Mouse (Mus musculus) monocyte, adult 59 days (primary cell): ENCODE data around the gene Zfhx2. TPM values are rescaled to one million over a fixed set of nuclear protein-coding genes. Genes with fewer than 3 reads are reported as not detected.

Experiments used
- total RNA-seq, 2 experiments: library from RNA; stranded (reverse); gene quantifications; one replicate each; pipeline ENCODE4 v1.2.4; 2023

Zfhx2 gene
- 1 to 10 TPM; 6.7 to 8.1 TPM for total RNA-seq

GRCm38 (mm10) chr14:55092011-55092577 is at the start of gene Zfhx2:
Gene Zfhx2, minus strand, starts transcription at chr14:55092324.

DNA sequence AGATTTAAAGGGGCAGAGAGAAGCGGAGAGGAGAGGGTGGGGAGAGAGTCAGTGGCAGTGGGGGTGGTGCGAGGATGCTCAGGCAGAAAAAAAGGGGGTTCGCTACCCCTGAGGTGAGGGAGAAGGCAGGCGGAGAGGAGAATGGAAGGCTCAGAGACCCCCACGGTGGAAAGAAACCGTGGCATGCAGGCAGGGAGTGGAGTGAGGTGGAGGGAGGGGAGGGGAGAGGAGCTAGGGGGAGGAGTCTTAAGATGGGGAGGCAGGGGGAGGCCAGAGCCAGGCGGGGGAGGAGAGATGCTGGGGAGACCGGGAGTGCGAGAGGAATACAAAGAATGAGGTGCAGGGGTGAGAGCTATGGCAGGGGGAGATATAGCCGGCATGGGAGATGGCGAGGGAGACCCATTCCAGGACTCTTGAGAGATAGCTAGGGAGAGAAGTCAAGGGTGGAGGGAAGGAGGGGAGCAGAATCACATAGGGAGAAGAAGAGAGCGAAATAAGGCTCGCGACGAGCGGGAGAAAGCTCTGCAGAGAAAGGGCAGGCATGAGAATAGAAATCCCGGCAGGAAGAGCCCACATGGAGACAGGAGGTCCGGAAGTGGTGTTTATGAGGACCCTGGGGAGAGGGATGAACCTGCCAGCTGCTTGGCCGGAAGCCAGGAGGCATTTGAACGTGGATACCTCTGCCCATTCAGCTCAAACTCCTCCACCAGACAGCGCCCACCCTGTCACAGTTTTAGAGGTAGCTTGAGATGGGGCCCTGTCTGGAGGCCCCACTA is 24.5 kb upstream of the Zfhx2 start, which contains the start of gene Jph4:
TSS of gene Jph4 (minus strand) at position 511 of the 776 bp plus-strand sequence.

DNA sequence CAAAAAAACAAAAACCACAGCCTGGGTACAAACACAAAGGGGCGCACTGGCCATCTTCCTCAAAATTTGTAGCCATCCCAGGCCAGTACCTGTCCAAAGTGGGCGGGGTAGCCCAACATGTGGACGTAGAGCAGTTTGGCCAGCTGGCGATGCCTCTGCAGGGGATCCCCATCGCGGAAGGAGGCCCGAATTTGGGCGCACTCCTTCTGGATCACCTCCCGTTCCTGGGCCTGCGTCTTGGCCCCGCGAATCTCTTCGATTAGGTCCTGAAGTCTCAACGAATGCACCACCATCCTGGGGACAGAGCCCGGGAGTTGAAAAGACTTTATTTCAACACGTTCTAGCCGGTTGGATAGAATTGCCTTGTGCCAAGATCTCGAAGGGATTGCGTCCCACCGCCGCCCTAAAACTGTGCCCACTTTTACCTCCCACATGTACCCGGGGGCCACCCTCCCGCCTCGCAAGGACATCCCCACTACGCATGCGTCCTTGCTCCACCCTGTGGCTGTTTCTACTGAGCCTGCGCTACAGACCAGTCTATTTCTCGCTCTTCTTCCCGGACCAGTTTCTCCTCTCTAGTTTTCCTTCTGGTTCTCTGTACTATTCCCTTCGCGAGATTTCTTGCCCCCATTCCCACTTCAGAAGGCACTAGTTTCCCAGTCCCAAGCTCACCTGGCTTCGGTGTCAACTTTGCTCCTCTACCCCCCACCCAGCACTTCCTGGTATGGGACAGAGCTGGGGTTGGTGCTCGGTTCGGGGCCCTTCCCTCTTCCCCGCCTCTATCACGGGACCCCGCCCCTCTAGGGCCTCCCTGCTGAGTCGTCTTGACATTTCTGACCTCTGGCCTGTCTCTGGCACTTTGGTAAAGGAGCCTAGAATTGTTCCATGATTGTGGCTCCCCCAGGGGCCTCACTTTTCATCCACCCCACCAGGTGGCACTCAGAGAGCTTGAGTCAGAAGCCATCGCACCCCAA is 14.0 kb upstream of the Zfhx2 start, which contains the start of gene Ap1g2:
TSS of gene Ap1g2 (minus strand) at position 758 of the 974 bp plus-strand sequence.

DNA sequence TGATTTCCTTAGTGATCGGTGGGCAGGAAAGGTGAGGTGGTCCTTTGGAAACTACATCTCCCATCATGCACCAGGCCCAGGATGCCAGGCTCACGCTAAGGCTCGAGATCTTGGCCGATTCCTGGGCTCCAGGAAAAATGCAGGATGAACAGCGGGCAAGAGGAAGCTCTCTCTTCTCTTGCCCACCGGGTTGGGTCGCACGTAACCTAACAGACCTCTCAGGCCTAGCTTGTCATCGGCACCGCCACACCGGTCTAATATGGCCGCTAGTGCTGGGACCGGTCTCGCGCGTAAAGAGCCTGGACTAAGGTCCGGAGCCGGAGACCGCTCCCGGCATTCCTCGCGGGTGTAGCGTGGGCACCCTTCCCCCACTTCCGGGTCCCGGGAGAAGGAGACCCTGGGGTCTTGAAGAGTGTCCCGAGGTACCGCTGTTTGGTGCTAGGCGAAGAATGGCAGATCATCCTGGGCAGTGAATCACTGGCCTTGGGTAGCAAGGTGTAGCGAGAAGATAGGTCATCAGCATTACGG is 2.6 kb upstream of the Zfhx2 start, which contains the start of gene Thtpa:
TSS of gene Thtpa (plus strand) at position 81 of the 528 bp plus-strand sequence.

DNA sequence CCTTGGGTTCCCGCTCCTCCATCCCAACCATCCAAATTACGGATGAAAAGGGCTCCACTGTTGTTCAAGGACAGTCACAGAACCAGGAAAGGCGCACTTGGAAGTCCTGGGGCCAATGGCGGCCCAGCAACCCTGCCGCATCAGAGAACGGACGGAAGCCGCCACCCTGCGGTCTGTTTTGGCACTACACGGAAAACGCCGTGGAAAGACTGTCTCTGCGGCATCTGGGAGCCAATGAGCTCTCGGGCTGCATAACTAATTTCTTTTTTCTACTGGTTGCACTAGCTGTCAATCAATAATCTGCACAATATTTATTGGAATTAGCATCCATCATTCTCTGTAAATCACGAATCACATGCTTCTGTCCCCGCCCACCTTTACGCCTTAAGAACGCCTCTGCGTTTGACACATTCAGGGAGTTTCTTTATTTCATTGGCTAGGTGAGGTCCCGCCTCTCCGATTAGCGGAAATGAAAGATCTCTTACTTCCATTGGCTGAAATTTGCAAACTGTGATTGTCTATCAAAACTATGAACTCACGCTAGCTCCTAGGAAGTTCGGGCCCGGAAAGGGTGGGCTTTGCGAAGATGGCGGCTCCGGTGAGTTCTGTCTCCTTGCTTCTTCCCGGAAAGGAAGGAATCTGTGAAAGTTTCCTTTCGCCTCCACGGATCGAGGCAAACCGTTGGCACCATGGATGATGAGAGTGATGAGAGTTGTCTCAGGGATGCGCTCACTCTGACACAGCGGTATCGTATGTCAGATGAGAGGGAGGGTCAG is 76.9 kb downstream of the Zfhx2 start, which contains the start of gene Ngdn:
TSS of gene Ngdn (plus strand) at position 464 of the 776 bp plus-strand sequence.

Other genes starting within 250 kb of the Zfhx2 start
- 10 to 100 TPM in 1 of 2 experiments, 1 to 10 TPM in 1; 8.8 to 10.4 TPM for gene Homez, start 221.4 kb downstream of the Zfhx2 start, total RNA-seq
- 1 to 10 TPM; 4.9 to 7.5 TPM for gene Ppp1r3e, start 214.8 kb downstream of the Zfhx2 start, total RNA-seq
- 10 to 100 TPM; 10.5 to 18.6 TPM for gene Bcl2l2, start 208.9 kb downstream of the Zfhx2 start, total RNA-seq
- gene Gm20521, start 208.9 kb downstream of the Zfhx2 start, total RNA-seq: 1 to 10 TPM; 1.5 to 2.0 TPM
- gene Pabpn1, start 199.8 kb downstream of the Zfhx2 start, total RNA-seq: 100 to 1,000 TPM; 173 to 176 TPM
- 1 to 10 TPM; 5.2 to 7.3 TPM for gene Slc22a17, start 179.2 kb downstream of the Zfhx2 start, total RNA-seq
- not detected for gene Efs, start 166.2 kb downstream of the Zfhx2 start, total RNA-seq
- not detected for gene Il25, start 159.6 kb downstream of the Zfhx2 start, total RNA-seq
- gene Cmtm5, start 156.1 kb downstream of the Zfhx2 start, total RNA-seq: not detected
- not detected for gene Myh6, start 125.4 kb downstream of the Zfhx2 start, total RNA-seq
- not detected for gene Gm17428, start 115.4 kb downstream of the Zfhx2 start, total RNA-seq
- gene Myh7, start 97.7 kb downstream of the Zfhx2 start, total RNA-seq: not detected
- 10 to 100 TPM; 48.0 to 59.7 TPM for gene Ngdn, start 76.9 kb downstream of the Zfhx2 start, total RNA-seq
- 1 to 10 TPM; 5.2 to 5.7 TPM for gene Thtpa, start 2.5 kb upstream of the Zfhx2 start, total RNA-seq
- 10 to 100 TPM; 72.9 to 79.5 TPM for gene Ap1g2, start 14.3 kb upstream of the Zfhx2 start, total RNA-seq
- gene Jph4, start 24.6 kb upstream of the Zfhx2 start, total RNA-seq: not detected
- not detected for gene Dhrs2, start 129.7 kb upstream of the Zfhx2 start, total RNA-seq